Mouse (Mus musculus): ENCODE measurements at regions not wholly inside any gene's neighbourhood (a gene's known extent, or its start where the extent isn't known, plus 50 kb on each side); places are given as distances from the start of the nearest gene placed in this dataset.

DNA sequence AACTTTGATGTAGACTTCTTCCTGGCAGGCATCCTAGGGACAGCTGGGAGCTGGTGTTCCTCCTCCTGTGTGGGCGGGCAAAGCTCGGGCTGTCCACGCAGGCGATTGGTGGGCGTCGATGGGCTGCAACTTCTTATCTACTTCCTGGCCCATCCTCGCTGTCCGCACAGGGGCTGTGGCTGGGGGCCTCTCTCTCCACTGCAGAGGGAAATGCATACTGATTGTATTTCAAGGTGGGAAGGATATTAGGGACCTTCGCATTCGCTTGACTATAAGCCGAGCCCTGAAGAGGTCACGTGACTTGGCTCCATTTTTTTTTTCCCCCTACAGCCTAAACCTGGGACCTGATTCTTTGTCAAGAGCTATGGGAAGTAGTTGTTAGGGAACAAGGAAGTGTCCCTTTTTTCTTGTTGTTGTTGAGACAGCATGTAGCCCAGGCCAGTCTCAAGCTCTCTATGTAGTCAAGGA lies 164.4 kb upstream of the Ubr2 start:
- no peak for TF ChIP-seq CTCF (IDR thresholded peaks at IDR 0.05; ENCODE audit: control insufficient read depth, insufficient read depth, low read length)
- no peak for TF ChIP-seq POLR2A (IDR thresholded peaks at IDR 0.05; ENCODE audit: borderline replicate concordance, control insufficient read depth, low read depth, low read length)
